Mouse (Mus musculus): ENCODE measurements around the gene Rep15.

Gene Rep15

DNA sequence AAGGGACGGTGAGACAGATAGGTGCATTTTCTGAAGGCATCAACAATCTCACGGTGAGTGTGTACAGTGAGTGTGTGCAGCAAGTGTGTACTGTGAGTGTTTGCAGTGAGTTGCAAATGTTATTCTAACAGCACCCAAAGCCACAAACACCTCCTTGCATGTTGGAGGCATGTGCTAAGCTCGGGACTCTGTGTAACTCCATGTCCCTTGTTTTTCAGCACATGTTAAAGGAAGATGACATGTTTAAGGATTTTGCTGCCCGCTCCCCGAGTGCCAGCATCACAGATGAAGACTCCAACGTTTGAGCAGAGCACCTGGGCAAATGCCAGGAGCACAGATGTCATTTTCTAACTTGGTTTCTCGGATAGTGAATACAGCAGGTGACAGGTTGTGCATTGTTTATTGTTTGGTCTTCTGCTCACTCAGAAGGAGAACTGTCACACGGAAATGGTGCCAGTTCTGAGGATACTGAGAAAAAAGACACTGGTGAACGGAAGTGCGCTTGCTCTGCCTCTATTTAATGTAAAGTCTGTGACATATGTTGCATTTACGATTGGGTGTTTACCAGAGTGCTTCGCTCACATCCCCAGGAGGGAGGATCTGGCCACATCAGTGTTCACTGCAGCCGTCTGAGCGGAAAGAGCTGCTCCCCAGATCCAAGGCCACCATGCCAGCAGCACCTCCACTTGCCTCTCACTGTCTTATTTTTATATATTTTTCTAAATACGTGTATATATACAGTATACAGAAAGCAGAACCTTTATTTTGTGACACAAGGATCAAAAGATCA is 2.1 kb upstream of the Rep15 start:
- peak; percentile 59 for DNase-seq

DNA sequence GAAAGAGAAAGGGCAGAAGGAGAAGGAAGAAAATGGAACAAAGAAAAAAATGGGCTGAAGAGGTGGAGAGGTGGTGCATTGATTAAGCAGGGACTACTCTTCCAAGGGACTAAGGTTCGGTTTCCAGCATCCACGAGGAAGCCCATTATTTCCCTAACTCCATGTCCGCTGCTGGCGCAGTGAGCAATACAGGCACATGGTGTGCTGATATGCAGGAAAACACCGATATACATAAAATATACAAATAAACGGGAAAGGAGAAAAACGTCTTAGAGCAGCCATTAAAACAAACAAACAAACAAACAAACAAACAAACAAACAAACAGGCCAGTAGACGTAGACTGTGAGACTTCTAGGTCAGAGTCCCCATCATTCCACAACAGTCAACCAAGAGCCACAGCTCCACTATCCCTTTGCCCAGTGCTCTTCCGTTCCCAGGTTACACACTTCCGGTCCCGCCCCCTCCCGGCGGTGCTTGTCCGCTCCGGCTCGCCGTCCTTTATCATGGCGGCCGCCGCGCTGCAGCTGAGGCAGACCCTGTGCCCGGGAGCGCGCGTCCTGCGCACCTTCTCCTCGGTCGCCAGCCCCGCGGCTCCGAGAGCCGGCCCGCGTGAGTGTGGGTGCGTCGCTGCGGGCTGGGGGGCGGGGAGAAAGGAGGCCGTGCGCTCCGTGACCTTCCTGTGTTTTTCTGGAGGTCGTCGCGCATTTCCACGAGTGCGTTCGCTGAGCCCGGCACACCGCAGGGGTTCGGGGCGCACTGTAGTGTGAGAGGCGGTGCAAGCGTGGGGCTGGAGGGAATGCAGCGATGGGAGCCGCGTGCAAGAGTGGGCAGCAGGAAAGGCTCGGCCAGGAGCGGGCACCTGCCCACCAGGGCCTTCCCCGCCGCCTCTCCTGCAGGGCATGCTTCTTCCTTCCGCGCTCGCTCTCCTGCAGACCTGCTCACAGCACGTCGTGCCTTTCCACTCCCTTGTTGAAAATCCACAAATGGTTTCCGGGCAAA is 10.2 kb downstream of the Rep15 start, which contains the start of gene Mrps35:
Gene Mrps35 (plus strand): TSS at position 474 of the 1,000 bp plus-strand sequence.
- DNase-seq: peak; percentile 98

DNA sequence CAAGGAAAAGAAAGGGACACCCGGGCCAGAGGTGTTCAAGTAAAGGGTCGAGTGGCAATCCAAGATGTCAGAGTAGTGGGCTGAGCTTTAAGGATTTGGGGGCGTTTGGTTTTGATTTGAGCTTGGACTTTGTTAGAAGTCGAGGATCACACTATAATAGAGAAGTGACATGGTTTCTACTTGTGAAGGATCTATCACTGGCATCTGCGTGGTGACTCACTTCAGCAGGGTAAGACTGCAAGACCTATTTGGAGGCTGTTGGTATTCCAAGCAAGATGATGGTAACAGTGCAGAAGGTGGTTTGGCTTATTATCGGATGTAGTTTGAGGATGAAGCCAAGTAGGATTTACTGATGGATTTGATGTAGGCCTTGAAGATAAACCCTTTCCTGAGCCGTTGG is 11.2 kb downstream of the Rep15 start:
- peak; percentile 50 for DNase-seq

DNA sequence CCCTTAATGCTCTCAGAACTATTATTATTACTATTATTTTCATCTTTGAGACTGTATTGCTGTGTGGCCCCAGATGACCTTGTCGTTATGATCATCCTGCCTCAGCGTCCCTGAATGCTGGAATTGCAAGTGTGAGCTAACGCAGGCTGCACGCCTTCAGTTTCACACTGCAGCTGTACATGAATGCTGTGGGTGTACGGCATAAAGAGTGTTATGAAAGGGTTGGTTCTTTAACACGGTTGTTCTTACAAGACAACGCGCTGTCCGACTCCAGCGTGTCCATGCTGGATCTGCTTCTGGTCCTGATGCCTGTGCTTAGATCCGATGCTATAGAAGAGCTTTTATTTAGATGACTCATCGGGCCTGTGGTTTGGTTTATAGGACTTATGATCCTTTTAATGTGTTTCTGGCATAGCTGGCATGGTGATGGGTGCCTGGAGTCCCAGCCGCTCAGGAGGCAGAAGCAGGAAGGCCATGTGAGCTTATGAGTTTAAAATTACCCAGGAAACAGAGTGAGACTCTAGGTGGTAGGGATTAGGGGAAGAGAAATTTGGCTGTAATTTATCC is 16.9 kb downstream of the Rep15 start:
- peak; percentile 66 for DNase-seq

DNA sequence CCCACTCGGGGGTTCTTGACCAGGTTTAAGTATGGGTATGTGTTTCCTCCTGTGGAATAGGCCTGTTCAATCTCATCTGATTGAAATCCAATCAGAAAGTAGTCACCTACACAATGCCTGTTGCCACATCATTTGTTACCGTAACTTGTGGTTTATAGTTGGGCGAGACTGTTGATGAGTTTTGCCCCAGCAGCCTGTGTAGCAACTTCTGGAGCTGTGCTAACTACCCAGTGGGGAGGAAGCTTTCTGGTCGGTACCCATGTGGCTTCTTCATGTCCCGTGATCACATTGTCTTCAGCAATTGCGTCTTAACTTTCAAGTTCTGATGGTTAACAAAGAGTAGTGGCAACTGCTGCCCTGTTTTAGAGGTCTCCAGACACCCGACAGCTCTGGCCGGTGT is 19.3 kb downstream of the Rep15 start:
- peak; percentile 67 for DNase-seq

DNA sequence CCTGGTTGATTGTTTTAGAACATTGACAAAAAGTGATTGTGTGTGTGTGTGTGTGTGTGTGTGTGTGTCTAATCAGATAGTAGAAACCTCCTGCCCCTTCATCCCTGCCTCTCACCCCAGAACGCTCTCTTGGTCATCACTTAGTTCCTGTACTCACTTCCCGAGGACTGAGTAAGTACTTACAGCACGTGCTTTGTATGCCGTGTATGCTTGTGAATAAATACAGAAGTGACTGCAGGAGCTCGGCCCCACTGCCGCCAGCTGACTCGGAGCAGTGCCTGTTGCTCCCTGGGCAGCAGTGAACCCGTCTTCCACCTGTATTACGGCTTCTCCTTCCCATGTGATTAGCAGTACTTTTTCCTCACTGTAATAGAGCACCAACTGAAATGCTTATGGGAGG is 20.1 kb downstream of the Rep15 start:
- DNase-seq: peak; percentile 61

DNA sequence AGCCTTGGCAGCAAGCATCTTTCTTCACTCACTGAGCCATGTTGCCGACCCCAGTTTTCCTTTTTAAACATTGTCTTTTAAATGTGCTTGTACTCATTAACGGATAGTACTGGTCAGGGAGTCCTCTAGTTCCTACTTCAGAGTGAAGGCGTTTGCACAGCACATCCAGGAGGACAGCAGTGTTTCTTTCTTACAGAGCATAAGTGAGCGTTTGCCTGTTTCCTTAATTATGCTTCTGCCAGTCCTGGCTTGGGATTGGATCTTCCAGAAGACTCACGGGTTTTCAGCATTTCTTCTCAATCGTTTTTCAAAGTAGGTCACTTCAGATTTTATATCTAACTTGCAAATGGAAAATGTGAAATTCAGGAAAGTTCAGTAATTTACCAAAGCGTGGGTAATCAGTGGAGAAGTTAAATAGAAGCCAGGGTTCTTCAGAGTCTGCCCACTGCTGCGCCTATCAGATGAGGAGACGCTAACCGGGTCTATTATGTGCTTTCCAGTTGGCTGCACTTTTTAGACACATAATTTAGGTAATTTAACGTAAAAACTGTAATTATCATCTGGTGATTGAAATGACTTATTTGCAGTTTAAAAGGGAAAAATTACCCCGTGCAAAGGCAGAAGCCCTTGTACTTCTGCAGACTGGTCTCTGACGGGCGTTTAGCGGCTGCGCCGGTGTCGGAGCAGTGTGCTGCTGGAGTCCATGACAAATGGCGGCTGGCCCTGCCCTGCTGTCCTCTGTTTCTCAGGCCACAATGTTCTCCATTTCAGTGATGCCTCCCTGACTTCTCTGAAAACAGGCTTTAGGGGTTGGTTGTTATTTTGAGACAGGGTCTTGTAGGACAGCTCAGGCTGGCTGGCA is 21.6 kb downstream of the Rep15 start:
- DNase-seq: peak; percentile 58

DNA sequence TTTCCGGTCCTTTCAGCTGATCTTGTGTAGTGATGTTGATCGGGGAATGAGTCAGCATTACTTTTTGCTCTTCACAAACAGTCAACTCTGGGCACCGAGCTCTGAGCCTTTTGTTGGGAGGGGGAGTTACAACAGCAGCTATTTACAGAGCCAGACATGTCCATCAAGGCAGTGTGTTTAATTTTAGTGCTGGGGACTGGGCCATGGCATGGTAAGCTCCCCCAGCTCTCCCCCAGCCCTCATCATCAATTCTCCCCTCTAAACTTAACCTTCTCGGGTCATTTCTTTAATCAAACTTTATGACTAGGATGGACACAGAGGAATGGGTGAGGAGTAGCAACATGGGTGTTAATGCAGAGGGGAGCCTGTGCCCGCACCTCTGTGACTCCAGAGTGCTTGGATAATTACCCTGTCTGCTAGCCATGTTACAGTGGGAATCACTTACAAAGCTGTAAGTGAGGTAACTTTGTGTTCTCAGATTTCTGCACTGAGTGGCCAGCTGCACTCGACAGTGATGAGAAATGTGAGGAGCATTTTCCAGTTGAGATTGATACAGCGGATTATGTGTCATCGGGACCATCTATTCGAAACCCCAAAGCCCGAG is 23.1 kb downstream of the Rep15 start:
- DNase-seq: peak; percentile 61

DNA sequence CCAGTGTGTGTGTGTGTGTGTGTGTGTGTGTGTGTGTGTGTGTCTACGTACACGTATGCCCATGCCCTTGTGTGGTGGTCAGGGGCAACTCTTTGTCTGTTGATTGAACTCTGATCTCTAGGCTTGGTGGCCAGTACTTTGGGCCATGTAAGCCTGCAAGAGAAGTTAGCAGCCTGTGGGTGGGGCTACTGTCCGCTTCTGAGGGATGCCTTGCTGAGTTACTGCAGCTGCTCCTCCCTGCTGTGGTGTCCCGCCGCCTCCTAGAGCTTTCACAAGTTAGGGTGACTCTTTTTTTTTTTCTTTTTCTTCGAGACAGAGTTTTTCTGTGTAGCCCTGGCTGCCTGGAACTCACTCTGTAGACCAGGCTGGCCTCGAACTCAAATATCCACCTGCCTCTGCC is 26.9 kb downstream of the Rep15 start:
- DNase-seq: peak; percentile 81

DNA sequence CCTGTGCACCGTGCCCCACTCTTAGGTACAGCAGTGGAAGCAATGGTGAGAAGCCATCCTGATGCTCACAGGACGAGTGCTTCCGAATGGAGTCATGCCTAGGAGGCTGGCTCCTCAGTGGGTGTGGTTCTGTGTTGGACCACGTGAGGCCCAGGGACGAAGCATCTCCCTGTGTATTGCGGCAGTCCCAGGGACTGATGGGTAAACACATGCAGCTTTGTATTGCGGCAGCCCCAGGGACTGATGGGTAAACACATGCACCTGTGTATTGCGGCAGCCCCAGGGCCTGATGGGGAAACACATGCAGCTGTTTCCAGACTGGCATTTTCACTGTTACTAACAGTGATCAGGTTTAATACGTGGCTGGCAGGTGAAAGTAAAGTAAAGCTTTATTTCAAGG is 29.2 kb downstream of the Rep15 start:
- peak; percentile 82 for DNase-seq

DNA sequence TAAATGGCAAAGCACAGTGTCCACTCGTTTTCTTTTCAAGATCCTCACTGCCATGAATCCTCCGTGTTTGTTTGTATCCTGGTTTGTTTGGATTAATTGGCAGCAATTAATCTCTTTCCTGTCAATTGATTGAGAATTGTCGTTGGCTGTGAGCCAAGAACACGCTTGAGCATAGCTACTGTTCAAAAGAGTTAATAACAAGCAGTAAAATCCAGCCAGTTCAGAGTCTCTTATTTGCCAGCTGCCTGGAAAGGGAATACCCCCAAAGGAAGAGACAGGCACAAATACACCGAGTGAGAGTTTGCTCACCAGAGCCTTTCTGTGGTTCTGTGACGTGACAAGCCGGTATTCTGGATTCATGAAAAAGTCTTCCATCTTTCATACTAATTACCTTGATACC is 29.6 kb downstream of the Rep15 start:
- DNase-seq: no peak

DNA sequence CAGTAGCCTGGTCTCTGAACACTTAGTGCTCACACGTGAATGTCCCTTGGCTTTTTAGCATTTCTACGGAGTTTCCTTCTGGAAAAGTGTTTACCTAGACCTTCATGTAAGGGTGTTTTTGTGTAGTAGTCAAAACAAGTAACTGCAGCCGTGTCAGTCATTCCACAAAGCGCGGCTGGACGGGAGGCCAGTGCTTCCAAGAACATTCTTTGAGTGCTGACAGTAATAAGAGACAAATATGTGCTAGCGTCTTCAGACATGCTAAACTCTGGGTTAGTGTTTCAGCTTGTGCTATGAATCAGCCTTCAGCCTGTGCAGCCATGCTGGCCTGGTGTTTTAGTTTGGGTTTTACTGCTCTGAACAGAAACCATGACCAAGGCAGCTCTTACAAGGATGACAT is 30.3 kb downstream of the Rep15 start:
- DNase-seq: peak; percentile 55

DNA sequence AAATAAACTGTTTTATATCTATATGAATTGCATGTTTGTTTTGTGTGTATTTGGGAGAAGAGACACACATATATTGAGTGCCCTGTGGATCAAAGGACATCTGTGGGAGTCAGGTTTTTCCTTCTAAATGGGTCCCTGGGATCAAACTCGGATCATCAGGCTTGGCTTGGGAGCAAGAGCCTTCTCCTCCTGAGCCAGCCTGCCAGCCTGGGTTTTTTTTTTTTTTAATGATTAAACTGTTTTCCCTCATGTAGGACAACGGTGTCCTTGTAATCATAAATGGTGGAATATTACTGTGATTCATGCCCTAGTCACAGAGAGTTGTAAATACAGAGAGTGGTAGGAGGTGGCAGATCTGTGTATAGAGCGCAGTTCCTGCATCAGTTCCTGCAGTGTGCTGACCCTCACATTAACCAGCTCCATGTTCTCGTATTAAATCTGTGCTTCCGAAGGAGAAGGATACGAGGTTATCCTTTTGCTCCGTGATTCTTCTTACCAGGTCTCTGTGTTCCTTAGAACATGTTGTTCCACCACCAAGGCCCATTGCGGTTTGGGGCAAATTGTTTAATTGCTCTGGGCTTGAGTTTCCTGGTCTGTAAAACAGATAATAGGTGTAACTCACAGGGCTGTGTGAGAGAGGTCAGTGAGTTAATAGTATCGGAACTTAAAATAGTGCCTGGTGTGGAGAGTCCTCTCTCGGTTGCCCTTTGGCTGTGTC is 32.0 kb downstream of the Rep15 start:
- peak; percentile 1 for DNase-seq

DNA sequence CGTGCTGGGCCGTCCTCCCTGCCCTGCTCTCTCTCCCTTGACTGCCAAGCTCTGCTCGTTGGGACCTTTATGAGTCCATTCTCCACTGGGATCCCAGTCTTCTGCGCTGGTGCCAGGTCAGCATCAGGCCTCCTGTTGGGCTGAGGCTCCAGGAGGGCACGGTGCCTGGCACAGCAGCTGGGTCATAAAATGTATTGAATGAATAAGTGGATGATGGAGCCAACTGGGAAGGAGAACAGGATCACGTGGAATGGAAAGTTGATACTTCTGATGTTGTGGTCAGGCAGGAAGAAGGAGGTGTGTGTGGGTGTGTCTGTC is 32.5 kb downstream of the Rep15 start:
- peak; percentile 95 for DNase-seq

DNA sequence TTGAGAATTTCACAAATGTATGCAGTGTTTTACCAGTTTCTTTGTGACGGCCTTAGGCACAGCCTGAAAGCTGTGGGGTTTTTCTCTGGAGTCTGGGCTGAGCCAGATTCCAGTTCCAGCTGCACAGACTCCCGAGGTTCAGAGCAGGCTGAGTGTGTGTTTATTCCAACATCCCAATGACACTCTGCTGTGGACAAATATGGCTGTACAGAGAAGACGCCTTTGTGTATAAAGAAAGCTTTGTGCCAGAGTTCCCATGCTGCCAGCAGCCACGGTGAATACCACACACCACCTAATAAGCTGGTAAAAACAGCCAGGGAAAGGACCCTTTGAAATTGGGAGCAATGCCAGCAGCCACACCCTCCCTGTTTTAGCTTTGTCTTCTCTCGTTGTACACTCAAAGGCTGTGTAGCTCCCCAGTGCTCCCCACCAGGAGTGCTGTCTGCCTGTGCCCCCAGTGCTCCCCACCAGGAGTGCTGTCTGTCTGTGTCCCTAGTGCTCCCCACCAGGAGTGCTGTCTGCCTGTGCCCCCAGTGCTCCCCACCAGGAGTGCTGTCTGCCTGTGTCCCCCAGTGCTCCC is 43.5 kb downstream of the Rep15 start:
- no peak for DNase-seq

DNA sequence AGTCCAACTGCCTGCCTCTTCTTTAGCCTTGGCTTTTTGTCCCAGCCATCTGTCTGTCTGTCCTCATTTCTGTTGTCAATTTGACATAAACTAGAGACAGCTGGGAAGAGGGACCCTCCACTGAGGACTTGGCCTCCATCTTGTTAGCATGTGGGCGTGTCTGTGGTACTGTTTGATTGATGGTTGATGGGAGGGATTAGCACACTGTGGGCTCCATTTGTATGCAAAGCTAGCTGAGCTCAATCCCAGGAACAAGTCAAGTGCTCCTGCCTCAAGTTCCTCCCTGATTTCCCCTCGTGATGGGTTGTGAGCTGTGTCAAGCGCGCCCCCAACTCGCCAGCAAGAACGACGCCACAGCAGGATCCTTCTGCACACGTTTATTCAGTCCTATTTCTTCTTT is 44.5 kb downstream of the Rep15 start:
- no peak for DNase-seq

DNA sequence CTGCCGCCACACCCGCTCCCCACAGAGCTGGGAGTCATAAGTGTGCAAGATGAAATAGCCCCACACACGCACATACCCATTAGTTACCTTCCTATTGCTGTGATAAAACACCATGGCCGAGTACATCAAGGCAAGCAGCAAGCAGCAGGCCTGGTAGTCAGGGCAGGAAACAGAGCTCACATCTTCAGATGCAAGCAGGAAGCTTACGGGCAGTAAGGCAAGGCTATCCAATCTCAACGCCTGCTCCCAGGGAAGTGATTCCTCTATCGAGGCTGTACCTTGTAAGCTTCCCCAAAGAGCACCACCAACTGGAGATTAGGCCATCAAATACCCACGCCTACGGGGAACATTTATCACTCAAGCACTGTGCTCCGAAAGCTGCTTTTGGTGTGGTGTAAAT is 47.5 kb downstream of the Rep15 start:
- DNase-seq: no peak

Measured in heart, adult 11 months (tissue).